Mouse (Mus musculus) ES-Bruce4 (cell line): ENCODE data around the gene Cyp2d10.
"Not testable (repeated sequence)": the region's sequence is repeated elsewhere in the genome, so short reads cannot be mapped to it uniquely, and the experiment has no call there.

Experiments
- CTCF ChIP-seq: IDR thresholded peaks from one replicate; pipeline ENCODE4 v1.8.1; 2011; ENCODE audit warnings: low read depth, low read length
- EP300 ChIP-seq: IDR thresholded peaks from 2 replicates; pipeline ENCODE4 v1.6.1; 2011; ENCODE audit warnings: low read depth, low read length; ENCODE audit not compliant: insufficient read depth
- POLR2A ChIP-seq: IDR thresholded peaks from one replicate; pipeline ENCODE4 v1.8.1; 2011; ENCODE audit warnings: low read length; ENCODE audit not compliant: insufficient read depth

GRCm38 (mm10) chr15:82453501-82453900, 46.5 kb upstream of the Cyp2d10 start:
- TF ChIP-seq CTCF, POLR2A, EP300: not testable (repeated sequence)
